Mouse (Mus musculus) yolk sac, embryonic 10.5 days (tissue): Measurements from ENCODE around the gene Zswim9.

ENCODE experiments used
- DNase-seq: peaks from one replicate; pipeline ENCODE4 v3.0.0-alpha.2; 2017; ENCODE audit warnings: low spot score

Zswim9 gene

DNA sequence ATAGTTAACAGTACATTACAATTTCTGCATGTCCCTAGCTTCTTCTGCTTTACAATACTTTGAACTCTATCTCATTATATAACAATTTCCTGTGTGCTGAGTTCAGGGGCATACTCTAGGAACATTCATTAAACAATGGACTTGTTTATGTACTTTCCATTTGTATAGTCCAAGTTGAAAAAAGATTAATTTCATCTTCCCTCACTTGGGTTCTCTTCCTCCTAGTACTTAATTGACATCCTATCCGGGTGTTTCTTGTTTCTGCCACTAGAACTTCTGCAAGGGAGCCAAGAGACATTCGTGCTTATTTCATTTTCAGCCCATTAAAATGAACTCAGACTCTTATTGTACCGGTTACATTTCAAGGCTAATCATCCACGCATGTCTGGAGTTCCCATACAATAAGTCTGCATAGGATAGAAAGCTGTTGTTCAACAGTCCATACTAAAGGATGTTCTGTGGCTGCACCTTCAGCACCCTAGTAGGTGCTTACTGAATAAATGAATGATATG lies 9.7 kb downstream of the Zswim9 start:
- DNase-seq, result no peak

GRCm38 (mm10) chr7:13264396-13264795 lies 14.1 kb downstream of the Zswim9 start:
- no peak for DNase-seq

- DNase-seq, result no peak
These were observed 14.7 kb downstream of the Zswim9 start for GRCm38 (mm10) chr7:13263851-13264250.

DNA sequence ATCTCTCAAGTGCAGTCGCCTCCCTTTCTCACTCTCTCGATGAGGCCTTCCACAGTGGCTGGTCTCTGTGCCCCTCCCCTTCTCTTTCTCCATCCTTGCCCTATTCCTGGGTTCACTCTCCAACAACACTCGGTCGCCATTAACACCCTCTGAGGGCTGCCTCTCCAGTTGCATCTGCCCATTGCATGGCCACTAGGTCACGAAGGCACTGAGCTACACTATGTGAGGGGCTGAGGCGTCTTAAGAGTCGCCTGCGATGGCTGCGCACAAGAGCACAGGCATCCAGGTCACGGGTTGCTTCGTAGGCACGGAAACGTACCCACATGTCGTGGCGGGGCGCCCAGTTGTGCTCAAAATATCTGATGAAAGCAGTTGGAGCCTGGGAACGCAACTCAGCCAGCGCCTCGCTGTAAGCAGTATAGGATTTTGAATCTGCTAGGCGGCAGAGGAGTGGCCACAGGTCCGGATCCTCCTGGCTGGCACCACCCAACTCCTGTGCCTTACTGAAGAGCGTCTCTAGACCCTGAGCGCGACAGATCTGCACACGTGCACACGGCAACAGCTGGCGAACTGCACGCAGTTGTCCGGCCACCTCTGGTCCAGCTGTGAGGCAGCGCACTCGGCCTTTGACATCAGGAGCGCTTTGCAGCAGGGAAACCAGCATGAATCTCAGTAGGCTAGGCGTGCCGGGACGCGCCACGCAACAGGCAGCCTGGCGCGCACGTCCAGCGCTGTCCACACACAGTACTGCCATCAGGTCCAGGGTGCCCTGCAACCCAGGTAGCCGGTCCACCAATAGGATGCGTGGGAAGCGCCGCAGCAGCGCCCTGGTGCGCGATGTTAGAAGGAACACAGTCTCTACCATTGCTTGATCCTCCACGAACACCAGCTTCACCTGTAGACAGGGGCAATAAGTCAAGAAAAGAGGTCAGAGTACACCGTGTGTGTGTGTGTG lies 17.5 kb downstream of the Zswim9 start:
- no peak for DNase-seq

GRCm38 (mm10) chr7:13212720-13213119 lies 65.8 kb downstream of the Zswim9 start, which contains the start of gene Vmn1r89:
Vmn1r89 (plus strand) TSS chr7:13213020.
- no peak for DNase-seq
